Mouse (Mus musculus): ENCODE measurements around the gene Exosc3.

Gene Exosc3

DNA sequence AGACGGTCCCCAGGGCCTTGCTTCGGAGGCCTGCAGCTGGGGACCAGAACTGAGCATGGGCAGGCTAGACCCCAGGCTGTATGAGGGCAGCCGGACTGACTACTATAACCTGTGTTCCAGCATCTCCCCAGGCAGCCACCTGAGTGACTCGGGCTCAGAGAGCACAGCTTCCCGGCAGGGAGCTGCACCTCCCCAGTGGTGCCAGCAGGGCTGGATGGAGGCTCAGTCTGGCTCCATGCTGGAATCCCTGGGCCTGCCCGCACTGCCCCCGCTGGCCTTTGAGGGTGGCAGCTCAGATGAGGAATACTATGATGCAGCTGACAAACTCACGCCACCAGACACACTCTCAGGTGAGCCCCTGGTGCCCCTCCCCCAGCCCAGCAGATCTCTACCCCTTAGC, 63.2 kb downstream of the Exosc3 start:
- no peak for DNase-seq

- DNase-seq: no peak
Measured at GRCm38 (mm10) chr4:45275770-45276169, 66.8 kb downstream of the Exosc3 start.

DNA sequence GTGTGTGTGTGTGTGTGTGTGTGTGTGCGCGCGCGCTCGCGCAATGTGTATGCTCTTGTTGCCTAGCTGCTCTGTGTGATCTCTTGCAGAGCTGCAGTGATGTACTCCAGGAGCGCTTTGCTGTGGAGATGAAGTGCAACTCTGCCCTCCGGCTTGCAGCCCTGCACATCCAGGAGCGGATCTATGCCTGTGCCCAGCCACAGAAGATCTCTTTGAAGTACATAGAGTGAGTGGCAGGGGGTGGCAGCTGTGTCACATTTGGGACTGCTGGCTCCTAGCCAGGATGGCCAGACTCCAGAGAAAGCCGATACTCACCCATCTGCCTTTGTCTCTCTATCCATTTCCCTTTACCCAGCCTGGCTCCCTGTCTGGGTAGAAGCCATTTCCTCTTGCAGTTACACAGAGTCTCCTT, 71.5 kb downstream of the Exosc3 start:
- DNase-seq: no peak

GRCm38 (mm10) chr4:45267883-45268282, 74.6 kb downstream of the Exosc3 start:
- peak; percentile 8 for DNase-seq

All from thymus, postnatal 25 days (tissue).